Mouse (Mus musculus) forebrain, embryonic 12.5 days (tissue): ENCODE results near the gene Sema5b. TPM values are rescaled to one million over a fixed set of nuclear protein-coding genes. Genes with fewer than 3 reads are reported as not detected.
A peak's percentile ranks its signal among the peaks of the same experiment; 100 is the strongest.

ENCODE experiments used
- ATAC-seq: fragments of 200-750 bp; cut with Nextera tagmentation; 2 replicates; pipeline ENCODE4 v1.8.0; 2017; ENCODE audit warnings: moderate TSS enrichment; ENCODE audit not compliant: low FRiP score
- H3K27ac ChIP-seq: fragments of 300-500 bp; sonication (generic); 2 replicates; pipeline ENCODE4 v1.5.1; 2016; ENCODE audit warnings: mild to moderate bottlenecking
- H3K27me3 ChIP-seq: fragments of 300-500 bp; sonication (generic); 2 replicates; pipeline ENCODE4 v1.6.1; 2016; ENCODE audit warnings: mild to moderate bottlenecking
- H3K36me3 ChIP-seq: fragments of 300-500 bp; sonication (generic); replicated peaks from 2 replicates; pipeline ENCODE4 v1.6.1; 2016; ENCODE audit warnings: mild to moderate bottlenecking
- H3K4me1 ChIP-seq: fragments of 300-500 bp; sonication (generic); 2 replicates; pipeline ENCODE4 v1.6.1; 2016
- H3K4me2 ChIP-seq: fragments of 300-500 bp; sonication (generic); 2 replicates; pipeline ENCODE4 v1.6.1; 2016; ENCODE audit warnings: mild to moderate bottlenecking, moderate library complexity
- H3K4me3 ChIP-seq: fragments of 300-500 bp; sonication (generic); replicated peaks from 2 replicates; pipeline ENCODE4 v1.5.1; 2016; ENCODE audit warnings: mild to moderate bottlenecking
- H3K9ac ChIP-seq: fragments of 300-500 bp; sonication (generic); 2 replicates; pipeline ENCODE4 v1.6.1; 2016; ENCODE audit warnings: mild to moderate bottlenecking
- H3K9me3 ChIP-seq: fragments of 300-500 bp; sonication (generic); 2 replicates; pipeline ENCODE4 v1.6.1; 2016
- WGBS: fragments of 180-500 bp; shearing (Covaris S2); methylation state at CpG from one replicate; pipeline ENCODE4 v1.1.7; 2016; 5-methylcytosine and 5-hydroxymethylcytosine counted together
- polyA plus RNA-seq: library from polyadenylated mRNA; unstranded; fragments of >200 nt; fragmentation: Nextera tagmentation; extraction: Ambion mirVana; gene quantifications from 2 replicates; pipeline ENCODE4 v1.2.1, GENCODE M21; 2016

The Sema5b gene
- polyA plus RNA-seq, 1 experiment from 2014 or later: 55.7 TPM

- H3K4me3 ChIP-seq: no peak overlapping the region
- no peak overlapping the region for H3K27ac ChIP-seq
- no peaks in the 10 kb centered on the region for H3K9me3 ChIP-seq
- WGBS: 85% methylated on average over 6 of the region's 6 CpGs
- H3K36me3 ChIP-seq: no peaks in the 10 kb centered on the region; the same call in 1 of the 2 replicates
- H3K4me2 ChIP-seq: no peak overlapping the region
- no peaks in the 10 kb centered on the region for H3K27me3 ChIP-seq
- H3K4me1 ChIP-seq: peaks cover 92% of the 10 kb centered on the region
- ATAC-seq: no peak
- H3K9ac ChIP-seq: no peak overlapping the region
Measured at GRCm38 (mm10) chr16:35601426-35601825, 60.5 kb downstream of the Sema5b start.

GRCm38 (mm10) chr16:35602529-35602928 is 61.6 kb downstream of the Sema5b start:
- H3K4me1 ChIP-seq: peaks cover 89% of the 10 kb centered on the region

GRCm38 (mm10) chr16:35603729-35604522 is 63.0 kb downstream of the Sema5b start:
- Histone ChIP-seq H3K4me3 (no peak overlapping the region), H3K27ac (peak overlapping the region; percentile 65), H3K4me2 (no peak overlapping the region), H3K36me3 (no peaks in the 10 kb centered on the region; the same call in 1 of the 2 replicates), H3K27me3 (no peaks in the 10 kb centered on the region), H3K4me1 (peaks cover 91% of the 10 kb centered on the region), H3K9me3 (no peaks in the 10 kb centered on the region), H3K9ac (no peak overlapping the region)
- ATAC-seq: 0 out of 2 replicates have a peak, but pooled peaks have one; percentile 31
- WGBS: 49% methylated on average over 20 of the region's 20 CpGs

More at GRCm38 (mm10) chr16:35602529-35602928, 61.6 kb downstream of the Sema5b start:
- ATAC-seq: no peak
- H3K4me2 ChIP-seq: no peak overlapping the region
- H3K27ac ChIP-seq: no peak overlapping the region
- no peaks in the 10 kb centered on the region for H3K27me3 ChIP-seq
- H3K9ac ChIP-seq: no peak overlapping the region; the same call in 1 of the 2 replicates
- 76% methylated on average over 9 of the region's 9 CpGs for WGBS
- no peaks in the 10 kb centered on the region; the same call in 1 of the 2 replicates for H3K36me3 ChIP-seq
- H3K9me3 ChIP-seq: no peaks in the 10 kb centered on the region
- no peak overlapping the region for H3K4me3 ChIP-seq

GRCm38 (mm10) chr16:35607250-35607649 is 66.3 kb downstream of the Sema5b start:
- no peaks in the 10 kb centered on the region for H3K27me3 ChIP-seq
- WGBS: 89% methylated on average over 3 of the region's 3 CpGs
- no peak overlapping the region for H3K9ac ChIP-seq
- no peaks in the 10 kb centered on the region for H3K9me3 ChIP-seq
- no peak overlapping the region for H3K4me2 ChIP-seq
- no peak for ATAC-seq
- H3K4me3 ChIP-seq: no peak overlapping the region
- H3K4me1 ChIP-seq: peaks cover 88% of the 10 kb centered on the region
- no peaks in the 10 kb centered on the region; the same call in 1 of the 2 replicates for H3K36me3 ChIP-seq
- peak overlapping the region; percentile 46; the same call in 1 of the 2 replicates for H3K27ac ChIP-seq

GRCm38 (mm10) chr16:35608244-35608643 is 67.3 kb downstream of the Sema5b start:
- Histone ChIP-seq H3K4me2 (no peak overlapping the region), H3K9ac (no peak overlapping the region), H3K36me3 (no peaks in the 10 kb centered on the region; the same call in 1 of the 2 replicates), H3K27me3 (no peaks in the 10 kb centered on the region), H3K27ac (peak overlapping the region; percentile 54; the same call in 1 of the 2 replicates), H3K9me3 (no peaks in the 10 kb centered on the region), H3K4me1 (peaks cover 87% of the 10 kb centered on the region), H3K4me3 (no peak overlapping the region)
- peak; percentile 17; the same call in 1 of the 2 replicates for ATAC-seq
- 43% methylated on average over 3 of the region's 3 CpGs for WGBS

- Histone ChIP-seq H3K4me3 (no peak overlapping the region), H3K9me3 (no peaks in the 10 kb centered on the region), H3K27ac (no peak overlapping the region), H3K4me2 (no peak overlapping the region), H3K27me3 (no peaks in the 10 kb centered on the region), H3K9ac (no peak overlapping the region), H3K36me3 (no peaks in the 10 kb centered on the region; the same call in 1 of the 2 replicates), H3K4me1 (peaks cover 87% of the 10 kb centered on the region)
- WGBS: 79% methylated on average over 6 of the region's 6 CpGs
- ATAC-seq: no peak
Measured at GRCm38 (mm10) chr16:35609561-35609960, 68.6 kb downstream of the Sema5b start.

- Histone ChIP-seq H3K4me1 (peaks cover 73% of the 10 kb centered on the region), H3K27me3 (no peaks in the 10 kb centered on the region), H3K27ac (peak overlapping the region; percentile 87), H3K4me3 (no peak overlapping the region), H3K9me3 (no peaks in the 10 kb centered on the region), H3K4me2 (peak overlapping the region; percentile 19), H3K9ac (peak overlapping the region; percentile 47), H3K36me3 (no peaks in the 10 kb centered on the region; the same call in 1 of the 2 replicates)
- peak; percentile 54 for ATAC-seq
- 34% methylated on average over 17 of the region's 17 CpGs for WGBS
Measured at GRCm38 (mm10) chr16:35613851-35614804, 73.2 kb downstream of the Sema5b start.

GRCm38 (mm10) chr16:35617732-35618131 is 76.8 kb downstream of the Sema5b start:
- ATAC-seq: no peak
- Histone ChIP-seq H3K4me2 (no peak overlapping the region), H3K4me3 (no peak overlapping the region), H3K4me1 (peaks cover 44% of the 10 kb centered on the region), H3K9me3 (no peaks in the 10 kb centered on the region), H3K36me3 (peaks cover 4% of the 10 kb centered on the region), H3K9ac (no peak overlapping the region), H3K27ac (no peak overlapping the region), H3K27me3 (no peaks in the 10 kb centered on the region)
- 91% methylated on average over 4 of the region's 4 CpGs for WGBS

GRCm38 (mm10) chr16:35623026-35623425 is 82.1 kb downstream of the Sema5b start:
- no peak overlapping the region for H3K4me2 ChIP-seq
- no peaks in the 10 kb centered on the region for H3K9me3 ChIP-seq
- peaks cover 44% of the 10 kb centered on the region for H3K4me1 ChIP-seq
- WGBS: 93% methylated on average over 2 of the region's 2 CpGs
- H3K4me3 ChIP-seq: no peak overlapping the region
- no peak overlapping the region for H3K27ac ChIP-seq
- ATAC-seq: no peak
- no peak overlapping the region for H3K9ac ChIP-seq
- H3K36me3 ChIP-seq: peaks cover 15% of the 10 kb centered on the region
- no peaks in the 10 kb centered on the region for H3K27me3 ChIP-seq

GRCm38 (mm10) chr16:35623986-35624385 is 83.0 kb downstream of the Sema5b start:
- H3K4me1 ChIP-seq: peaks cover 38% of the 10 kb centered on the region
- no peaks in the 10 kb centered on the region for H3K9me3 ChIP-seq
- peaks cover 21% of the 10 kb centered on the region for H3K36me3 ChIP-seq
- H3K27me3 ChIP-seq: no peaks in the 10 kb centered on the region
- ATAC-seq: no peak
- 41% methylated on average over 7 of the region's 7 CpGs for WGBS
- H3K4me2 ChIP-seq: no peak overlapping the region
- no peak overlapping the region for H3K9ac ChIP-seq
- peak overlapping the region; percentile 59; the same call in 1 of the 2 replicates for H3K27ac ChIP-seq
- H3K4me3 ChIP-seq: no peak overlapping the region

GRCm38 (mm10) chr16:35624877-35625276 is 83.9 kb downstream of the Sema5b start:
- 62% methylated on average over 6 of the region's 6 CpGs for WGBS
- peaks cover 33% of the 10 kb centered on the region for H3K4me1 ChIP-seq
- peak overlapping the region; percentile 59 for H3K27ac ChIP-seq
- H3K4me3 ChIP-seq: no peak overlapping the region
- no peak overlapping the region for H3K9ac ChIP-seq
- H3K9me3 ChIP-seq: no peaks in the 10 kb centered on the region
- ATAC-seq: no peak
- peaks cover 26% of the 10 kb centered on the region for H3K36me3 ChIP-seq
- H3K4me2 ChIP-seq: no peak overlapping the region
- H3K27me3 ChIP-seq: no peaks in the 10 kb centered on the region
